Mouse (Mus musculus) myocyte (in vitro differentiated cells): ENCODE measurements at regions not wholly inside any gene's neighbourhood (a gene's known extent, or its start where the extent isn't known, plus 50 kb on each side); places are given as distances from the start of the nearest gene placed in this dataset.

ENCODE experiments used
- CEBPB ChIP-seq: IDR thresholded peaks from 2 replicates; pipeline ENCODE4 v1.6.1; 2011; ENCODE audit warnings: mild to moderate bottlenecking, moderate library complexity; ENCODE audit not compliant: poor library complexity, insufficient read depth, severe bottlenecking
- E2F4 ChIP-seq: IDR thresholded peaks from one replicate; pipeline ENCODE4 v1.6.1; 2011; ENCODE audit warnings: mild to moderate bottlenecking, control low read depth, moderate library complexity; ENCODE audit not compliant: insufficient read depth
- MAX ChIP-seq: IDR thresholded peaks from one replicate; pipeline ENCODE4 v1.6.1; 2011; ENCODE audit warnings: low read depth, mild to moderate bottlenecking, control low read depth
- MYOG ChIP-seq, 3 experiments: IDR thresholded peaks; one replicate each; pipeline ENCODE4 v1.6.1; 2011; ENCODE audit warnings: control low read depth in 2 of 3, low read depth in 2 of 3, mild to moderate bottlenecking in 2 of 3; ENCODE audit not compliant: insufficient read length in 2 of 3, control insufficient read depth in 1 of 3, insufficient read depth in 1 of 3
- POLR2A ChIP-seq: IDR thresholded peaks from one replicate; pipeline ENCODE4 v1.6.1; 2011; ENCODE audit warnings: low read depth, mild to moderate bottlenecking, control low read depth, moderate library complexity; ENCODE audit not compliant: insufficient read length
- POLR2AphosphoS2 ChIP-seq: IDR thresholded peaks from one replicate; pipeline ENCODE4 v1.6.1; 2011; ENCODE audit warnings: low read depth, control low read depth; ENCODE audit not compliant: insufficient read length
- USF1 ChIP-seq: IDR thresholded peaks from one replicate; pipeline ENCODE4 v1.6.1; 2011; ENCODE audit warnings: low read depth, mild to moderate bottlenecking, control low read depth, moderate library complexity

DNA sequence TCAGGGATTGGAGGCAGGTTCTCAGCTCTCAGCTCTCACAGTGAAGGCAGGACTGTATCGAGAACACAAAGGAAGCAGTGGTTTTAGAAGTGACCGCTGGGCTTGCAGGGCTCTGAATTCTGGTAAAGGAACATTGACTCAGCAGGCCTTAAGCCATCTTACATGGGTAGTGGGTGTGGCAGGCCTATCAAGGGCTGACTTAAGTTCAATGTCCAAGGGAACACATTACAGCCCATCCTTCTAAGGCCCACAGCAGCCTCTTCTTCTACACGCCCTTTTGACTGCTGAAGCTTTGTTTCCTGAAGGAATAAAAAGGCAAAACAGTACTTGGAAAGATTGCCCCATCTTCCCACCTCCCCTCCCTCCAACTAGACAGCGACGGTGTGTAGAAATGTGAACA, 137.6 kb downstream of the Tnfsf18 start:
- no peak for TF ChIP-seq CEBPB
- no peak for TF ChIP-seq POLR2AphosphoS2
- TF ChIP-seq E2F4 = no peak
- TF ChIP-seq POLR2A = no peak
- no peak for TF ChIP-seq MAX
- TF ChIP-seq MYOG (IDR thresholded peaks at IDR 0.05; ENCODE audit: control insufficient read depth in 1 of 3, insufficient read depth in 1 of 3, insufficient read length in 2 of 3, low read depth in 2 of 3) = no peak
- no peak for TF ChIP-seq USF1
